Mouse (Mus musculus): Measurements from ENCODE around the gene Usp16.

DNA sequence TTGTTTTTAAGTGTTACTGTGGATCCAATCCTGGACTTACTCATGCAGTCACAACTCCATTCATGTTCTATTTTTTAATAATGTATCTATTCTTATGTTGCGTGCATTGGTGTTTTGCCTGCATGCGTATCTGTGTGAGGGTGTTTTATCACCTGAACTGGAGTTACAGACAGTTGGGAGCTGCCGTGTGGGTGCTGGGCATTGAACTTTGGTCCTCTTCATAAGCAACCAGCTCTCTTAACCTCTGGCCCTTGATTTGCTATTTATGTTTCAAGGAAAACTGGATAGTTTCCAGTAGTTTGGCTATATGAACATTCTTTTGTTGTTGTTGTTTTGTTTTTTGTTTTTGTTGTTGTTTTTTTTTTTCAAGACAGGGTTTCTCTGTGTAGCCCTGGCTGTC lies 9.0 kb upstream of the Usp16 start:
- TF ChIP-seq CTCF (IDR thresholded peaks at IDR 0.05; ENCODE audit: control insufficient read depth, insufficient read depth, low read length) = no peak
- TF ChIP-seq POLR2A (IDR thresholded peaks at IDR 0.05; ENCODE audit: borderline replicate concordance, control insufficient read depth, low read depth, low read length) = no peak

All from bone marrow, adult 2 months (tissue).